Mouse (Mus musculus): ENCODE results near the gene Galntl6.
"Not testable (repeated sequence)": the region's sequence is repeated elsewhere in the genome, so short reads cannot be mapped to it uniquely, and the experiment has no call there.

The Galntl6 gene

DNA sequence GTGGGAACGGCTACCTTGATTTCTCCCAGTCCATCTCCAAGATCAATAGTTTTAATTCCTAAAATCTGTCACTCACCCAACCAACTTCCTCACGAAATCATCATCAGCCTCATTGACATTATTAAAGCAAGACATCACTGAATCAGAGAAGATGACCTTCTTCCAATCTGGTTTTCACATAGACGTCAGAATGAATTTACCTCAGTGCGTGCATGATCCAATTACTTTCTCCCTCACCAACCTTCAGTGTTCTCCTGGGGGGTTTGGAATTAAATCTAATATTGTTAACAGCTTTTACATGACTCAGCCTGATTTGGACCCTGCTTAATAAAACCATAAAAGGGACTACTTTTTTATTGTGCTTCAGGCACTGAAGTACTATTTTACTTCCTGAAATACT lies 307.7 kb downstream of the Galntl6 start:
- DNase-seq (ENCODE audit: low spot score), result no peak

DNA sequence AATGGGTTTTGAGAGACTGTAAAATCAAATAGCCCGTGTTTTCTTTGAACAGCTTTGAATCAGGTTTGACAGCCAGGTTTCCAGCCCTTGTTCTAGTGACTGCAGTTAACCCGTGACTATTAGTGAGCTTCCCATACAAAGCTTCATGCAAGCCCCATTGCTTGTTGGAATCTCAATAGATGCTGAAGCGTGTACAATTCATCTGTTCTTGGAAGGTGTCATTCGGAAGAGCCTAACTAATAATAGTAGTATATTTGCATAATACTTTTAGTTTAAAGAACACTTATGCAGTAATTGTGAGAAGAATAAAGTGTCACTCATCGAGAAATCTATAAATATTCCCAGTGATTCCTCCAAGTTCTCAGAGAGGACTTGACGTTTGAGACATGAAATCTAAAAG lies 314.6 kb downstream of the Galntl6 start:
- DNase-seq (ENCODE audit: low spot score), result no peak

DNA sequence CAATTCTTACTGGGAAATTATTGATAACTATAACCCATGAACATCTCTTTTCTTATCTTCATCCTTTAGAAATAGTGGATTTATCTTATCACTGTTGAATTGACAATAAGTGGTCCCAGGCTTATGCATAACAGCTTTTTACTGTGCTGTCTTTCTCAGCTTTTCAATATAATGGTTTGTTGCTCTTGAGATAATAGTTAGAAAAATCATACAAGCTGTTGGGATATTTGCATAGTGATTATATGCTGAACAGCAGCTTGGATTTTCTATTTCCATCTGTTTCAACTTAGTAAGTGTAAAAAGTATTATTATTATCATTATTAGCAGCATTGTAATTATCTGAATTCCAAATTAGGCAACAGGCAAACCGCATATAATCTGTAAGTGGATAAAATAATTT lies 337.1 kb downstream of the Galntl6 start:
- DNase-seq (ENCODE audit: low spot score), result no peak

DNA sequence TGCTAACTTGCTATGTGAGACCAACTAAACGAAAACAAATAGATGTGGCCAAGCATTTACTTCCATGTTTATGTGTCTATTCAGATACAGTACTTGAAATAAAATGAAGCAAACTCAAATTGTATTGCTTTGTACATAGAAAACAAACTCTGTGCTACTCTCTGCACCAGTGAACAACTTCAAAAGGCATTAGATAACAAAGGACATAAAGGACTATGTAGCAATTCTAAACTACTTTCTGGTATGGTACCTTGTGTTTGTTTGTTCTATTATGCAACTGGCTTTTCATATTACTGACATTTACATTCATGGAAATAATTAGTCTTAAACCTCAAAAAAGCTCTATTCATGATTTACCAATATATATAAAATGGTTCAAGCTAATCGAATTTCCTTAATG lies 344.4 kb downstream of the Galntl6 start:
- no peak for DNase-seq (ENCODE audit: low spot score)

DNA sequence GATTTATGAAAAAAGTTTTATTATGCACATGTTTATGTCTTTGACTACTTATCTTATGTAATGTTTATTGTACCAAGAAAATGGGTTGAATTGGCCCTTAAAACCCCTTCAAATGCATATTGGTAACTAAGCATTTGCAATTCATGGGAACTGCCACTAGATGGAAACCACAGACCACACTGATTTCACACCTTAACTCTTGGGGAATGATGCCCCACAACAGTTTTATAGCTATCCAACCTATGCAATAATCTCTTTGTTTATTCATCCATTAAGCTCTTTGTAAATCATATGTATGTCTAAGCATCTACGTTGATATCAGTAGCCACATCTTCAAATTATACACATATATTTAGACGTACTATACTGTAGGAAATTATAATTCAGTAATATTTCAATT lies 346.3 kb downstream of the Galntl6 start:
- peak; percentile 0 for DNase-seq (ENCODE audit: low spot score)

DNA sequence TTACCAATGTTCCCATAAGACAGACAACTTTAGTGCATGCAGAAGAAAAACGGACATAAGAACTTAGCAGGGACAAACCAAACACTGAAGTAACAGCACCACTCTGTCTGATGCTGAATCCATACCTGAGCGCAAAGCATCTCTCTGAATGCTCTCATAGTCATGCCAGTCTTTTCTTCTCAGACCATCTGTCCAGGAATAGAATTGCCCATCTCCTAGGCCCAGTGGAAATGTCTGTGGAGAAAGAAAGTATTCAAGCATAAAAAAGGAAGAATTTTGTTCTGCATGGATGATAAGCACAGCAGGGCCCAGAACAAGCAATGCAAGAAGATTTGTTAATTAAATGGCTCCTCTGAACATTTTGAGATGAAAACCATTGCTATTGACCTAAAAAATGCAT lies 376.7 kb downstream of the Galntl6 start:
- no peak for DNase-seq (ENCODE audit: low spot score)

DNA sequence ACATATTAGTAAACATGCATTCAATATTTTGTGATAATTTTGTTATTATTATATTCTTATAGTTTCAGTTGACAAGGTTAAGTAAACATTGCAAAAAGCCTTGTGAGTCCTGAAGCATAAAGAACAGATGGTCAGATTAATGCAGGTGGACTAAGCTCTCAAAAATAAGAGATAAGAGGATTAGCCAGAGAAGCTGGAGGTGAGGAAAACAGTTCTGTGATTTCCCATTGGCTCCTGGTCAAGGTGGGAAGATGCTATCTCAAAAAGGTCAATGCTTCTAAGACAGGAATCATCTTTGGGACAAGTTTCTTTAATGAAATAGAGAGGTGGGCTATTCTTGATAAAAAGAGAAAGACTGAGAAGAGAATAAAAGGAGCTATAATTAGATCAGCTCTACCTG lies 377.8 kb downstream of the Galntl6 start:
- no peak for DNase-seq (ENCODE audit: low spot score)

DNA sequence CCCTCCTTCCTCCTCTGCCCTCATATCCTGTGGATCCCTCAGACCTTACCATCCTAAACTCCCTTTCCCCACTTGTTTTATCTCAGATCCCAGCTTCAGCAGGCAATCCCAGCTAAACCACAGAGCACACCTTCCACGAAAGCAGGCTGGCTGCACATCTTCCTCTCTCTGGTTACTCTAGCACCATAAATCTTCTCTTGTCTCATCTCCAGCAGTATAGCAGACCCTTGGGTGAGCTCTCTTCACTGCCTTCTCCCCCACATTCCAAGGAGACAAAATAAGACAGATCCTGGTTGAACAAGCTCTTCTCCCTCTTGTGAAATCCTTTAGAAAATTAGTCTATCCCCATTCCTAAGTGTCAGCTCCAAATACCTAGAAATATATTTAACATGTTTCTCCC lies 389.0 kb downstream of the Galntl6 start:
- DNase-seq (ENCODE audit: low spot score), result no peak

DNA sequence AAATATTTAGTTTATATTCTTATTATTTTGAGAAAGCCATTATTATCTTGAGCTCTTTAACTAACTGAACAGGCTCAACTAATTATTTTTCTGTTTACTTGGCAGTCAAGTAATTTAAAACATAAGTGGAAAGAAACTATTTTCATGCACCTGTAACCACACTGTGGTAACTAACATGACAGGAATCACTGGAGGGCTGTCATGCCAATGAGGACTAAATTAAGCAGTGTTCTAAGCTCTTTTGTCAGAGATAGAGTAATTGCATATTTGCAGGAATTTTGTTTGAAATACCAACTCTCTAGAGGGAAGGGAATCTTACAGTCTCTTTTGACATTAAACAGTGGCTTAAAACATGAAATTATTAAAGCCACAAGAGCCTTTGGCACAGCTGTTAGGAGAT lies 390.5 kb downstream of the Galntl6 start:
- DNase-seq (ENCODE audit: low spot score), result no peak

DNA sequence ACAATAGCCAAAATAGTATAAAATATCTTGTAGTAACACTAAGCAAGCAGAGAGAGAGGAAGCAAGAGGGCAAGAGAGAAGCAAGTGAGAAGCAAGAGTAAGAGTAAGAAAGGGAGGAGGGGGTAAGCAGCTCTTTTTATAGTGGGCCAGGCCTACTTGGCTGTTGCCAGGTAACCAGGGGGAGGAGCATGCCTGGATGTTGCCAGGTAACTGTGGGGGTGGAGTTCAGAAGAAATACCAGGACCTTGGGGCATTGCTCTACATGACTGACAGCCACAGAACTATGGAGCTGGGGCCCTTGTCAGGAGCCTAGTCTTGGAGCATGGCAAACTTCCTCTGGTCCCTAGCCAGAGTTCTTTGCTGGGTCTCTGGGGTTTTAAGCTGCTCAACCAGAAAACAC lies 401.9 kb downstream of the Galntl6 start:
- DNase-seq (ENCODE audit: low spot score), result no peak

DNA sequence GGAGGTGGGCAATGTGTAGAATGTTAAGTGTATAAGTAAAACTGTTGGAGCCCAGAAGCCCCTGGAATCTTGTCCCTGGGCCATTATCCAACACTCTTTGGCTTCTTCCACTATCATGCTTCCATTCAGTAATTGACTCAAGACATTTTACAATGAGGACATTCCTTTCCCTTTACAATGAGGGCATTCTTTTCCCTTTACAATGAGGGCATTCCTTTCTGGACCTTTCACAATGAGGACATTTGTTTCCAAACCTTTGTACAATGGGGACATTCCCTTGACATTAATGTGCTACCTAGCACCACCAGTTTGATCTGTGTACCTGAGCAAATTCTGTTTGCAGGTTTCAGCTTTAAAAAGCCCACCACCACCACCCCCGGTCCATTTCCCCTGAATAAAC lies 403.4 kb downstream of the Galntl6 start:
- no peak for DNase-seq (ENCODE audit: low spot score)

DNA sequence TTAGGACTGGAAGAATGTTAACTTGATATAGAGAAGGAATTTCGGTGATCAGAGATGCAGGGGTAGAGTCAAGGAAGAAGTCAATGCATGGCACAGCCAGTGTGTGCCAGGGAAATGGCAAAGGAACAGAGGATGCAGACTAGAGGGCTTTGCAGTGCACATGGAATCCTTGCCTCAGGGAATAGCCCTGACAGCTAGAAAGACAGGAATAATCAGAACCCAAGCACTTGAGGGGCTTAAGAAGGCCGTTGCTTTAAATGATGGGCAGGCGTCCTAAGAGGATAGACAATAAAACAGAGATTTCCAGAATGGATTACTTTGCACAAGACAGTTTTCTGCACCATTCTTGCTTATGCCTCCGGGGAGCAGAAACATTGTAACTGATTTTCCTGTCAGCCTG lies 425.3 kb downstream of the Galntl6 start:
- no peak for DNase-seq (ENCODE audit: low spot score)

DNA sequence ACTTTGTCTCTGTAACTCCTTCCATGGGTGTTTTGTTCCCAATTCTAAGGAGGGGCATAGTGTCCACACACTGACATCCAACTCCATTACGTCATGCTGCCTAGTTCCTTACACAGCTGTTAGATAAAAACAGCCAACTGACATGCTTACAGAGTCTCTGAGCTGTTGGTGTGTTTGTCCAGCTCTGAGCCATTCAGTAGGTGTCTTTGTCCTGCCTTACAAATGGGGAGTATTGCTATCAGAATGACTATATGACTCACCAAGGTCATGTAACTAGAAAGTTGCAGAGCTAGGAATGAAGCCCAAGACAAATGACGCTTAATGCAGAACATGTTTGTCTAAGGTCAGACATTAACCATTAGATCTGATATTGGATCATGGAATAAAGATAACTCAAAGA lies 449.1 kb downstream of the Galntl6 start:
- DNase-seq (ENCODE audit: low spot score), result not testable (repeated sequence)

DNA sequence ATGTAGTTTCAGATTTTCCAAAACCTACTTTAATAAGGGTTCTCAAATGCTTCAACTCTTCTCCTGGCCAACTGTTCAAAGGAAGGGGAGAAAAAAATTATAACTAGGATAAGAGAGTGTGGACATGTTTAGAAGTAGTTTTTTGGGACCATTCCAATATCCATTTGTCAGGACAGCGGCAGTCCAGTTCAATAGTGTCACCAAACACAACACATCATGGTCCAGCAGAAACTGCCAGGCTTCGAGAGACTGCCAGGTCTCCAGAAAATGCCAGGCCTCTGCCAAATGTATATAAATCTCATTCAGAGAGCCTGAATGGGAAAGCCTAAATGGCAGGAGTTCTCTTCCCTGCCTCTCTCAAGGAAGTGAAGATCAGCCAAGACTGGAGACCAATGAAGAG lies 469.7 kb downstream of the Galntl6 start:
- no peak for DNase-seq (ENCODE audit: low spot score)

DNA sequence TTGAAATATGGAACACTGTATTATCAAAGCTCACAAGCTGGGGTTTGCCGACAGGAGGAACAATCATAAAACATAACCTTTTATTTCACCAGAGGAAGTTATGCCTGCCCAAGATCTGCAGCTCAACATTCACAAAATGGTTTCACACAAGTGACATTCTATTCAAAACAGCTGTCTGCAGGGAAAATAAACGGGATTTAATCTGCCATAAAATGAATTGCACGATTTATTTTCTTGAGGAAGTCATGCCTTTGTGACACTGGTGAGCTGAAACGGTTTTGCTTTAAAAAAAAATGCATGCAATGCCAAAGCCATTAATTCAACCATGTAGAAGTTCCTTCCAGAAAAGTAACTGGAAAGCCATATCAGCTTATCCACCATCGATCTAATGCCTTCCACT lies 494.0 kb downstream of the Galntl6 start:
- DNase-seq (ENCODE audit: low spot score), result no peak

DNA sequence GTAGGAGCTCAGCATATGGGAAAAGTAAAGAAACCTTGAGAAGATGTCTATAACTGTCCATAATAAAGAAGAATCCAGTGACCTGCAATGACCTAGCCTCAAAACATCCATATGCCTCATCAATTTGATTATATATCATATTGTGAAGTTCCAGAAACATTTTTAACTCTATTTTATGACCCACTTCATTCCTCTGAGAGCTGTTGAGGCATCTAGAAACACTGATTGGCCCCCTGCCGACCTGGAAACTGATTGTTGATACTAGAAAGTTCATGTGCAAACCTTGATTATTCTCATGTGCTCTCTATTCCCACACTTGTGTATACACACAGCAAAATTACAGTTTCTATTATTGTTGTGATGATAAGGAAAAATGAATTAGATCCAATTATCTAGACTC lies 494.9 kb downstream of the Galntl6 start:
- no peak for DNase-seq (ENCODE audit: low spot score)

DNA sequence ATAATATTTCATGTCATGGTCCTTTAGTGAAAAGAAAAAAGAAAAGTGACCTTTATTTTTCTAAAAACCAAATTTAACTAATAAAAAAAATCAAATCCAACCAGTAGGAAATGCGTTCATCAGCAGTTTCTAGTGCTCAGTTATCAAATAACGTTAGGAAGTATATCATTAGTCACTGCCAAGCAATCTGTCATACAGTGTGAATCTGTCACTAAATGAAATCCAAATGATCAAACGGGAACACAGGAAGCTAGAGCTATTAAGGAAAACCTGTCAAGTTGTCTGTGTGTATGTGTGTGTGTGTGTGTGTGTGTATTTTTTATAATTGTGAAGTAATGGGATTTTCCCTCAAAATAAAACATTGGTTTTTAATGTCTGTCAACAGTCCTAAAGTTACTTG lies 515.9 kb downstream of the Galntl6 start:
- DNase-seq (ENCODE audit: low spot score), result no peak

DNA sequence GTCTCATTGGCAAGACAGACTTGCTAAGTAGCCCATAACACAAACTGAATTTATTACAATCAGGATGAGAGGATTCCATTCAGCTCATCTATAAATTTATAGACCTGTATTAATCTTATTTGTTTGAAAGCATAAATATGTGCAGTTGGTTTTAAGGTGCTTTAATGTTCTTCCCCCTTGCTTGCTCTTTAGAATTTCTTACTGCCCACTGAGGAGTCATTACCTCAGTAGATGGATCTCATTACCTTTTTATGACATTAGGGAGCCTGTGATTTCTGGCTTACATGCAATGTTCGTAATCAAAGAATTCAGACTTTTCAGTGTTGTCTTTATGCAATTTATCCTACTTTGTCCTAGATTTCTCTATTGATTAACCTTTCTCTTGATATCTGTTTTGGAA lies 516.6 kb downstream of the Galntl6 start:
- no peak for DNase-seq (ENCODE audit: low spot score)

DNA sequence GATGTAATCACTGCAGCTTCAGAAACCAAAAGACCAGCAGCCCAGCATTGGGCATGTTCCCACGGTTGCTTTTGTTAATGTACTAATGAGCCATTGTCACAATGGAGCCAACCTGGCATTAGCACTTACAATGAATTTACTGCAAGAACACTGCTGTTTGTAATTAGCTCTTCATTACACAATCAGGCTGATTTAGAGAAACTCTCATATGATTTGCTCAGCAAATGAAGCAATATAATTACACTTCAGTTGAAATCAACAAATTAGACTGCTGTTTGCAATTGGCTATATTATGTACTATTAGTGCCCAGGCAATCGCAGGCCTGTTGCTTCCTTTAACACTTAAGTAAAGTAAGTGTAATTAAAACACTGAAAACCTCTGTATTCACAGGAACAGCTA lies 540.1 kb downstream of the Galntl6 start:
- DNase-seq (ENCODE audit: low spot score), result no peak

DNA sequence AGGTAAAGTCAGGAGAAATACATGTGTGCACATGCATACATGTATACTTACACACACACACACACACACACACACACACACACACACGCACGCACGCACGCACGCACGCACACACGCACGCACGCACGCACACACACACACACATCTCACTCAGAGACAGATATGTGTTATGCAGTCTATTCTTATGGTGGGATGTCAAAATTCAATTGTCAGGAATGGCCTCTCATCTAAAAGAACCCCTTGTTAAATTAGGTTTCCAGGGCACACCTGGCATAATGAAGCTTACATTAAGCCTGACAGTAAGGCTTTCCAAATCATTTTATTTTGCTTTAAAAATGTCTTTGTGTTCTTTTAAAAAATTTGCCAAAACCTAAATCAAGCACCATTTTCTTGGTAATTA lies 540.5 kb downstream of the Galntl6 start:
- DNase-seq (ENCODE audit: low spot score), result no peak

DNA sequence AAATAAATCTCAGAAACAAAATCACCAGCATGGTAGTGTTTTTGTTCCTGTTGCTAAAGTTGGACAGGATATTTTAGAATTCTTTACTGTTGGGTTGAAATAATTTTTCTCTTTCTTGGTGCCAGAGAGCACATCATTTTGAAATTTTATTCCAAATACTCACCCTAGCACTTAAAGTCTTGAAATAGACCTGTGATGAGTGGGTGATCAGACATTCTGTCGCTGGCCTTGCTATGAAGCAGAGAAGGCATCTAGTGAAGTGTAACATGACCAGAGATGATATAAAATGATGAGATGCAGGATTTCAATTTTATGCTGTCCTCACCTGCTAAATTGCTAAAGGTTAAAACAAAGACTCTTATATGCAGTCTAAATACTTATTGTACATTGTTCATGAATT lies 581.3 kb downstream of the Galntl6 start:
- no peak for DNase-seq (ENCODE audit: low spot score)

DNA sequence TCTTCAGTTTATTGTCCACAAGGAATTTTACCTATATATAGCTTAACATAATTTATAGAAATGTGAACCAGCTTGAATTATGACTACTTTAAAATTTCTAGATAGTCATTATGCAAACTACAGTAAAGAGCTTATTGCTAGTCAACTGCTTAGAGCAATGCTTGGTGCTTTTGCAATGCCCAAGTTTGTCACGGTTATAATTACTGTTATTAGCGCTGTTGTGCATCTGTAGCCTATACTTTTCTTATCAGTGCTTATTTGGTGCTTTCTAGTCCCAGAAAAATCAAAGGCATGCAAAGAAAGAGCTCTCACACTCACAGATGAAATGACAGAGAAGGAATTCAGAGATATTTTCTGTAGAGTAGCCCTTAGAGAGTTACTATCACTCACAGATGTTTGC lies 599.0 kb downstream of the Galntl6 start:
- DNase-seq (ENCODE audit: low spot score), result no peak

DNA sequence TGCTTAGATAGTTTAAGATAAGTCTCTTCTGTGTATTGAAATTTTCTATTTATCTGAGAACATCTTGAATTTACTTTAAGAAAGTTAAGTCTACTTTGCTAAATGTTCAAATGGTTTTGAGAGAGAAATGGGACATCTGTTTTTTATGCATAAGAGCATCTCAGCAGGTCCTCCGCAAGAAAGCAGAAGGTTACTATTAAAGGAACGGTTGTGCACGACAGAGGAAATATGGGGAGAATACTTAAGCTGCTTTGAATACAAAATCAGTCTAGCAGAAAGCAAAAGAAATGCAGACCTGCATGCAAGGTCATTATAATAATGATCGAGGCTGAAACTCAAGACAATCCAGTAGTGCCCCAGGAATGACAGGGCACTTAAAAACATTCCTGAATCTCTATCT lies 621.0 kb downstream of the Galntl6 start:
- no peak for DNase-seq (ENCODE audit: low spot score)

DNA sequence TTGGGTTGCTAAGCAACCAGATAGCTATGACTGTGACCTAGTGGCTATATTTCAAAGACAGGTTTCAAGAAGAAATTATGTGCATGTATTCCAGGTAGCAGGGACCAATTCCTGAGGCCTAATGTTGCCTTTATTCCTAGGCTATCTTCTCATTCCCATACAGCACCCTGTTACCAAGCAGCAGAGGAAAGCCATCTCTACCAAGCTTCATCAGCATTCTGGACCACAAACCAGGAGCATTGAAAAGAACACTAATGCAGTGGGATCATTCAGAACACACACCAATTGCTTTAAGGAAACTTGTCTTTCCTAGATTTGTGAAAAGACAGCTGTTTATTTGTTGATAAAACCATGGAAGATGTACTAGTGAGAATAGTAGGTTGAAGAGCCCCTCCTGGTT lies 622.4 kb downstream of the Galntl6 start:
- DNase-seq (ENCODE audit: low spot score), result no peak

DNA sequence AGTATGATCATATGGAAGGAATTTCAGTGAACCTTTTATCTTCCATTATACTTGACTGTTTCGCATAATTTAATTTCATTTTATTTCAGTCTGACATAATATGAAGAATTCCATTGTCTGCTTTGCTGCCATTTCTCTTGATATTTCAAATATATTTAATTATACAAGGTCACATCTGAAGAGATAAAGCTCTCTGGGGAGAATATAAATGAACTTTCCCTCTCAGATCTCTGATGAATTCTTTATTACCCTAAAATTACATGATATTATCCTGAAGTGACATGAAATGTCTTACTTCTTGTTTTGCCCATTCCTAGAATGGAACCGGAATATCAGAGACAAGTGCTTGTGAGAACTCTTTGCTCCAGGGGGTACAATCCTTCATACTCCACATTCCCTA lies 647.0 kb downstream of the Galntl6 start:
- DNase-seq (ENCODE audit: low spot score), result no peak
